Mouse (Mus musculus) testis, adult 2 months (tissue): ENCODE measurements at regions not wholly inside any gene's neighbourhood (a gene's known extent, or its start where the extent isn't known, plus 50 kb on each side); places are given as distances from the start of the nearest gene placed in this dataset.

ENCODE experiments used
- CTCF ChIP-seq: fragments of 200-500 bp; IDR thresholded peaks from 2 replicates; pipeline ENCODE4 v1.5.1; 2012; ENCODE audit warnings: low read depth, mild to moderate bottlenecking, inconsistent platforms, low read length, moderate library complexity; ENCODE audit not compliant: control insufficient read depth, insufficient read depth, insufficient replicate concordance
- POLR2A ChIP-seq: fragments of 200-500 bp; IDR thresholded peaks from 2 replicates; pipeline ENCODE4 v1.6.1; 2012; ENCODE audit warnings: low read depth, mild to moderate bottlenecking, inconsistent platforms, low read length, moderate library complexity; ENCODE audit not compliant: control insufficient read depth

- no peak for TF ChIP-seq POLR2A
- no peak for TF ChIP-seq CTCF
These were observed 758.7 kb downstream of the Gm826 start for GRCm38 (mm10) chr2:159575271-159575670.
